30 mouse cellular contexts compared by ENCODE assay signal in the genomic region with DNA sequence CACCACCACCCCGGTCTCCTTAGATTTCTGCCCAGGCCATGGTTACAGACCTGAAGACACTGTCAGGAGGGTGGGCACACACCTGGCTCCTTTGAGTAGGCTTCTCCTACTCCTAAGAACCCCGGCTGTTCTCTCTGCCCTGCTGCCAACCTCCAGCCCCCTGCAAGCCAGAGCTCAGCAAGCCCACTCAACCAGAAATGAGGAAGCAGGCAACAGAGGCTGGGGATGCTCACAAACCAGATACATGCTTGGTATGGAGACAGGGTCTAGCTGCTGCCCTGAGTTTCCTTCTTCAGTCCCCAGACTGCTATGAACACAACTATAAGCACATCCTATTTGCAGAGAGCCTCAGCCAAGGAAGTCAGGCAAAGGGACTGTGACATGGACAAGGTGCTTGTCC. TPM values are rescaled to one million over a fixed set of nuclear protein-coding genes. Genes with fewer than 3 reads are reported as not detected.
DNase-seq lines count a peak whose midpoint lies in the region; ATAC-seq and TF ChIP-seq lines count a peak whose summit lies in the region.
"Had no signal": no experiment of that assay in that cellular context is flagged by ENCODE, and none has a peak within 500 bp of the region (broad histone marks: within the 10 kb centered on the region; RNA-seq: fewer than 3 reads in every experiment).

No protein-coding gene starts in this region.

- ATAC-seq in granulocyte monocyte progenitor cell, adult 5-6 weeks (replicated peaks; ENCODE audit: poor library complexity, severe bottlenecking) = peak; percentile 45
- ATAC-seq: activated CD4-positive, CD25-positive, alpha-beta regulatory T cell, adult 4 months; CD4-positive, CD25-positive, alpha-beta regulatory T cell, adult 4 months; intestine, postnatal 0 days; midbrain, embryonic 13.5 days had no signal

- no peak for TF ChIP-seq CTCF in spleen, adult 2 months (IDR thresholded peaks at IDR 0.05; ENCODE audit: extremely low read depth, insufficient read depth, insufficient read length, insufficient replicate concordance)

- peaks cover 56% of the 10 kb centered on the region for H3K4me1 ChIP-seq in spleen, adult 2 months (ENCODE audit: control insufficient read depth, insufficient read depth, insufficient read length)
- H3K4me1 ChIP-seq: embryonic facial prominence, embryonic 10.5 days; embryonic facial prominence, embryonic 15.5 days; forebrain, embryonic 12.5 days; hindbrain, embryonic 12.5 days; midbrain, embryonic 13.5 days; neural tube, embryonic 13.5 days had no signal

- TF ChIP-seq POLR2A in spleen, adult 2 months (IDR thresholded peaks at IDR 0.05; ENCODE audit: low read depth, low read length) = no peak

- no peak overlapping the region for H3K4me3 ChIP-seq in spleen, adult 2 months (ENCODE audit: extremely low read depth, insufficient read depth, insufficient read length)
- H3K4me3 ChIP-seq: embryonic facial prominence, embryonic 10.5 days; embryonic facial prominence, embryonic 15.5 days; forebrain, embryonic 12.5 days; heart, embryonic 10.5 days; heart, embryonic 15.5 days; hindbrain, embryonic 12.5 days; liver, embryonic 15.5 days; midbrain, embryonic 13.5 days; neural tube, embryonic 13.5 days had no signal

- no peaks in the 10 kb centered on the region for H3K27me3 ChIP-seq in spleen, adult 2 months (ENCODE audit: control insufficient read depth, insufficient read depth, low read length)
- H3K27me3 ChIP-seq in splenic B cell, adult 2 months (ENCODE audit: control insufficient read depth, insufficient read depth, low read length, poor library complexity, severe bottlenecking) = no peaks in the 10 kb centered on the region
- H3K27me3 ChIP-seq: embryonic facial prominence, embryonic 15.5 days; forebrain, embryonic 12.5 days; heart, embryonic 15.5 days; hindbrain, embryonic 12.5 days; liver, embryonic 15.5 days; midbrain, embryonic 13.5 days; neural tube, embryonic 13.5 days had no signal

- peak overlapping the region; percentile 95 for H3K27ac ChIP-seq in spleen, adult 2 months (ENCODE audit: insufficient read depth, low read length)
- H3K27ac ChIP-seq: embryonic facial prominence, embryonic 10.5 days; embryonic facial prominence, embryonic 15.5 days; forebrain, embryonic 12.5 days; heart, embryonic 10.5 days; heart, embryonic 15.5 days; hindbrain, embryonic 12.5 days; liver, embryonic 15.5 days; midbrain, embryonic 13.5 days; neural tube, embryonic 13.5 days had no signal

- no peak for DNase-seq in spleen, adult 2 months (ENCODE audit: low read depth in 1 of 2, low spot score in 2 of 2)
- no peak for DNase-seq in spleen, adult 12 weeks (ENCODE audit: low spot score)
- DNase-seq in B cell, adult 2 months = peak; percentile 68 to 69
- DNase-seq in splenic B cell, adult 2 months (ENCODE audit: low read depth, low spot score) = peak; percentile 67
- no peak for DNase-seq in adrenal gland, postnatal 10 days
- no peak for DNase-seq in adrenal gland, postnatal 25 days
- DNase-seq: adrenal gland, adult 2 months; cerebellum, adult 11-12 months; cerebellum, adult 9-11 months; gastrocnemius, postnatal 14 days; heart, adult 11 months; kidney, adult 9 months; kidney, postnatal 10 days; liver; retina, postnatal 1 day; right cerebral cortex, postnatal 14 days; thymus, postnatal 36 days had no signal

- 57% methylated on average over 2 of the region's 2 CpGs for WGBS in spleen, adult 2 months

- no peaks in the 10 kb centered on the region for H3K36me3 ChIP-seq in spleen, adult 2 months (ENCODE audit: control insufficient read depth, insufficient read depth, low read length)
- H3K36me3 ChIP-seq in splenic B cell, adult 2 months (ENCODE audit: control insufficient read depth, insufficient read depth, low read length, poor library complexity, severe bottlenecking) = no peaks in the 10 kb centered on the region

RNA-seq across cellular contexts. Expression of a gene that starts 29.3 kb away (rescaled TPM):
- 219 and 378 TPM in 2 replicates for polyA plus RNA-seq in spleen, adult 2 months (2012; rRNA removed)
- 1.9 and 5.5 TPM in 2 replicates for total RNA-seq in granulocyte monocyte progenitor cell, adult 5-6 weeks (2014; fragmentation: Nextera tagmentation)
- 2.8 and 3.2 TPM in 2 replicates for total RNA-seq in granulocyte monocyte progenitor cell, adult 5-6 weeks (2017)
- total RNA-seq in adrenal gland, postnatal 10 days (2021) = 10 to 100 TPM; 48.0 to 99.9 TPM
- total RNA-seq in adrenal gland, postnatal 25 days (2021) = 37.5 and 38.2 TPM in 2 replicates

RNA-seq across cellular contexts. Expression of a gene that starts 43.1 kb away (rescaled TPM):
- polyA plus RNA-seq in spleen, adult 2 months (2012; rRNA removed) = 1.4 and 1.7 TPM in 2 replicates
- total RNA-seq in granulocyte monocyte progenitor cell, adult 5-6 weeks (2014; fragmentation: Nextera tagmentation) = 29.7 and 33.2 TPM in 2 replicates
- 67.4 and 74.9 TPM in 2 replicates for total RNA-seq in granulocyte monocyte progenitor cell, adult 5-6 weeks (2017)
- total RNA-seq in adrenal gland, postnatal 10 days (2021) = 10 to 100 TPM; 18.5 to 18.7 TPM
- 19.3 and 27.3 TPM in 2 replicates for total RNA-seq in adrenal gland, postnatal 25 days (2021)

Comparison
In these comparisons a context has a peak if more than half of its experiments do, and no peak if none do; other contexts are left out.
1. DNase-seq: peak in B cell, adult 2 months (2 of 2) and splenic B cell, adult 2 months (single experiment); none in spleen, adult 2 months (0 of 2), spleen, adult 12 weeks (single experiment), adrenal gland, postnatal 10 days (single experiment) and adrenal gland, postnatal 25 days (single experiment).